Mouse (Mus musculus): ENCODE data around the gene Exosc2. TPM values are rescaled to one million over a fixed set of nuclear protein-coding genes. Genes with fewer than 3 reads are reported as not detected.

Exosc2 gene
- polyA plus RNA-seq, 1 experiment from 2014 or later = 24.9 TPM

Other genes starting within 250 kb of the Exosc2 start
- gene Ass1, start 200.5 kb upstream of the Exosc2 start, polyA plus RNA-seq (2015; fragmentation: Nextera tagmentation; extraction: Ambion mirVana) = 399 and 480 TPM in 2 replicates
- 15.1 and 19.5 TPM in 2 replicates for gene Fubp3, start 98.1 kb upstream of the Exosc2 start, polyA plus RNA-seq (2015; fragmentation: Nextera tagmentation; extraction: Ambion mirVana)
- gene Prdm12, start 30.7 kb upstream of the Exosc2 start, polyA plus RNA-seq (2015; fragmentation: Nextera tagmentation; extraction: Ambion mirVana) = not detected in 2 replicates
- gene Abl1, start 17.7 kb downstream of the Exosc2 start, polyA plus RNA-seq (2015; fragmentation: Nextera tagmentation; extraction: Ambion mirVana) = 5.8 and 6.7 TPM in 2 replicates
- gene Qrfp, start 139.9 kb downstream of the Exosc2 start, polyA plus RNA-seq (2015; fragmentation: Nextera tagmentation; extraction: Ambion mirVana) = 0.05 and 0.07 TPM in 2 replicates
- 0.04 TPM in 2 replicates for gene Fibcd1, start 175.3 kb downstream of the Exosc2 start, polyA plus RNA-seq (2015; fragmentation: Nextera tagmentation; extraction: Ambion mirVana)
- gene Lamc3, start 216.6 kb downstream of the Exosc2 start, polyA plus RNA-seq (2015; fragmentation: Nextera tagmentation; extraction: Ambion mirVana) = 0.04 and 0.15 TPM in 2 replicates